Mouse (Mus musculus) intestine, postnatal 0 days (tissue): ENCODE results near the gene Pomc. TPM values are rescaled to one million over a fixed set of nuclear protein-coding genes. Genes with fewer than 3 reads are reported as not detected.
"Not testable (repeated sequence)": the region's sequence is repeated elsewhere in the genome, so short reads cannot be mapped to it uniquely, and the experiment has no call there.

Experiments
- ATAC-seq: fragments of 200-750 bp; cut with Nextera tagmentation; 2 replicates; pipeline ENCODE4 v1.8.0; 2017; ENCODE audit warnings: mild to moderate bottlenecking, moderate TSS enrichment, moderate library complexity
- H3K27ac ChIP-seq: fragments of 300-500 bp; sonication (generic); 2 replicates; pipeline ENCODE4 v1.5.1; 2014; ENCODE audit warnings: mild to moderate bottlenecking, low read depth, low read length, moderate library complexity
- H3K27me3 ChIP-seq: fragments of 300-500 bp; sonication (generic); replicated peaks from 2 replicates; pipeline ENCODE4 v1.6.1; 2014; ENCODE audit warnings: low read length, mixed read lengths; ENCODE audit not compliant: control insufficient read depth, insufficient read depth
- H3K36me3 ChIP-seq: fragments of 300-500 bp; sonication (generic); 2 replicates; pipeline ENCODE4 v1.6.1; 2014; ENCODE audit warnings: mild to moderate bottlenecking, moderate library complexity; ENCODE audit not compliant: control insufficient read depth, insufficient read depth
- H3K4me1 ChIP-seq: fragments of 300-500 bp; sonication (generic); replicated peaks from 2 replicates; pipeline ENCODE4 v1.6.1; 2014; ENCODE audit warnings: antibody characterized with exemption, low read length, mixed read lengths; ENCODE audit not compliant: control insufficient read depth, insufficient read depth
- H3K4me2 ChIP-seq: fragments of 300-500 bp; sonication (generic); replicated peaks from 2 replicates; pipeline ENCODE4 v1.6.1; 2014; ENCODE audit warnings: low read depth, mild to moderate bottlenecking, moderate library complexity
- H3K4me3 ChIP-seq: fragments of 300-500 bp; sonication (generic); 2 replicates; pipeline ENCODE4 v1.5.1; 2014; ENCODE audit warnings: low read depth, low read length
- H3K9ac ChIP-seq: fragments of 300-500 bp; sonication (generic); 2 replicates; pipeline ENCODE4 v1.6.1; 2014; ENCODE audit warnings: mild to moderate bottlenecking, low read depth, low read length
- H3K9me3 ChIP-seq: fragments of 300-500 bp; sonication (generic); 2 replicates; pipeline ENCODE4 v1.6.1; 2016; ENCODE audit warnings: mixed run types; ENCODE audit not compliant: control insufficient read depth
- CTCF ChIP-seq: sonication (generic); IDR thresholded peaks from 2 replicates; pipeline ENCODE4 v1.5.1; 2016; ENCODE audit warnings: low read depth, mild to moderate bottlenecking, control low read depth, antibody characterized with exemption, moderate library complexity
- WGBS: fragments of 180-500 bp; shearing (Covaris S2); extraction: QIAGEN DNeasy Blood & Tissue Kit; methylation state at CpG from one replicate; pipeline ENCODE4 v1.1.7; 2014; 5-methylcytosine and 5-hydroxymethylcytosine counted together
- polyA plus RNA-seq: library from polyadenylated mRNA; unstranded; fragments of >200 nt; fragmentation: Nextera tagmentation; extraction: Ambion mirVana; gene quantifications from 2 replicates; pipeline ENCODE4 v1.2.1, GENCODE M21; 2015

Pomc gene
- polyA plus RNA-seq, 1 experiment from 2014 or later, result 1.3 TPM

DNA sequence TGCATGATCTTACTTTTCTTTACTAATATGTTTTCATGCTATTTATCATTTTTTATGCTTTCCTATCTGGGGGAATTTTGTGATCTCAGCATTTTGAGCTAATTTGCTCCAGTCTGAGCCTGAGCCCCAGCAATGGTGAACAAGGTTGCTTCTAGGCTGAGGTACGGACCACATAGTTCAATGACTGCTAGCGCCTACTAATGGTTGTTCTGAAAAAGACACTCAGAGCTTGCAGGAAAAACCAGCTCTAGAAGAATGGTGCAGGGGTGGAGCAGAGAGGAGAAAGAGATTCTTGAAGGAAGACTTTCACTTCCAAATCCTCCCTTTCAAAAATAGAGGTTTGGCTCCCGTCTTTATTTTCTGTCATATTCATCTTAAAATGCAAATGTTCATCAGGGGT is 1.6 kb downstream of the Pomc start:
- no peaks in the 10 kb centered on the region for H3K9me3 ChIP-seq
- H3K4me1 ChIP-seq, result peaks cover 4% of the 10 kb centered on the region; the same call in 1 of the 2 replicates
- no peak overlapping the region for H3K4me3 ChIP-seq
- no peak overlapping the region for H3K27ac ChIP-seq
- 0 out of 2 replicates have a peak, but pooled peaks cover 13% of the 10 kb centered on the region for H3K27me3 ChIP-seq
- WGBS, result 17% methylated on average over 3 of the region's 3 CpGs
- H3K4me2 ChIP-seq, result no peak overlapping the region
- peak; percentile 55 for TF ChIP-seq CTCF
- ATAC-seq, result no peak
- no peak overlapping the region for H3K9ac ChIP-seq
- no peaks in the 10 kb centered on the region for H3K36me3 ChIP-seq

GRCm38 (mm10) chr12:3959791-3960543 is 5.2 kb downstream of the Pomc start:
- Histone ChIP-seq H3K27ac (peak overlapping the region; percentile 82), H3K4me1 (peaks cover 4% of the 10 kb centered on the region; the same call in 1 of the 2 replicates), H3K36me3 (no peaks in the 10 kb centered on the region), H3K4me2 (peak overlapping the region; percentile 91), H3K4me3 (peak overlapping the region; percentile 52), H3K9ac (peak overlapping the region; percentile 57), H3K9me3 (no peaks in the 10 kb centered on the region), H3K27me3 (0 out of 2 replicates have a peak, but pooled peaks cover 8% of the 10 kb centered on the region)
- ATAC-seq, result peak; percentile 81
- TF ChIP-seq CTCF, result no peak
- WGBS, result 3% methylated on average over 53 of the region's 53 CpGs

DNA sequence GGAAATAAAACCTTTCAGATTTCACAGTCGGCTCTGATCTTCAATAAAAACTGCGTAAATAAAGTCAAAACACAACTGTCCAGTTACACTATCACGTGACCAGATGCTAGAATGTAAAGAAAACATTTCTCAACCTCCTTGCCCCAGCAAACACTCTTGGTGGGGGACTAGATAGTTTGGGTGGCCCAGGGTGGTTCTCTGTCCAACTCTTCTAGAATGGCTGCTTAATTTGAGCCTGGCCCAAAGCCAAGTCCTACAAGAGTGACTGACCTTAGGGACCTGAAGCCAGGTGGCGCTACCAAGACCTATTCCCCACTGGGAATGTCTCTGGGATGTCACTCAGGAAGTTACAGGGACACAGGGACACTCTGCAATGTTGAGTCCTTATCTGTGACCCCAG is 5.8 kb downstream of the Pomc start:
- Histone ChIP-seq H3K4me3 (peak overlapping the region; percentile 52), H3K36me3 (0 out of 2 replicates have a peak, but pooled peaks cover 2% of the 10 kb centered on the region), H3K4me2 (peak overlapping the region; percentile 91), H3K27me3 (0 out of 2 replicates have a peak, but pooled peaks cover 3% of the 10 kb centered on the region), H3K27ac (peak overlapping the region; percentile 82; the same call in 1 of the 2 replicates), H3K4me1 (peaks cover 4% of the 10 kb centered on the region; the same call in 1 of the 2 replicates), H3K9ac (peak overlapping the region; percentile 57; the same call in 1 of the 2 replicates), H3K9me3 (no peaks in the 10 kb centered on the region)
- TF ChIP-seq CTCF, result peak; percentile 64
- 38% methylated on average over 4 of the region's 4 CpGs for WGBS
- peak; percentile 38; the same call in 1 of the 2 replicates for ATAC-seq

- Histone ChIP-seq H3K36me3 (peaks cover 26% of the 10 kb centered on the region; the same call in 1 of the 2 replicates), H3K27ac (no peak overlapping the region), H3K9ac (no peak overlapping the region), H3K4me2 (no peak overlapping the region), H3K9me3 (no peaks in the 10 kb centered on the region), H3K27me3 (no peaks in the 10 kb centered on the region), H3K4me1 (no peaks in the 10 kb centered on the region), H3K4me3 (no peak overlapping the region)
- ATAC-seq, result no peak
- WGBS, result 91% methylated on average over 4 of the region's 4 CpGs
- no peak for TF ChIP-seq CTCF
Observed at GRCm38 (mm10) chr12:3967196-3967595, 12.4 kb downstream of the Pomc start.

GRCm38 (mm10) chr12:3968380-3968779 is 13.6 kb downstream of the Pomc start:
- peaks cover 26% of the 10 kb centered on the region; the same call in 1 of the 2 replicates for H3K36me3 ChIP-seq
- no peak for TF ChIP-seq CTCF
- 56% methylated on average over 9 of the region's 9 CpGs for whole genome bisulfite sequencing
- no peak overlapping the region for H3K4me2 ChIP-seq
- H3K4me3 ChIP-seq, result no peak overlapping the region
- H3K27ac ChIP-seq, result no peak overlapping the region
- H3K9me3 ChIP-seq, result no peaks in the 10 kb centered on the region
- no peak for ATAC-seq
- H3K9ac ChIP-seq, result no peak overlapping the region
- H3K4me1 ChIP-seq, result no peaks in the 10 kb centered on the region
- H3K27me3 ChIP-seq, result no peaks in the 10 kb centered on the region

- H3K9ac ChIP-seq, H3K4me1 ChIP-seq, H3K27me3 ChIP-seq, H3K4me2 ChIP-seq, ATAC-seq, H3K4me3 ChIP-seq, H3K9me3 ChIP-seq, H3K27ac ChIP-seq: not testable (repeated sequence)
- peaks cover 23% of the 10 kb centered on the region; the same call in 1 of the 2 replicates for H3K36me3 ChIP-seq
- WGBS, result 93% methylated on average over 6 of the region's 6 CpGs
Observed at GRCm38 (mm10) chr12:3973169-3973568, 18.4 kb downstream of the Pomc start.
